Comparison of ENCODE assay signal across 8 mouse cellular contexts in genomic region chr16:32499430-32500037, GRCm38 (mm10). TPM values are rescaled to one million over a fixed set of nuclear protein-coding genes. Genes with fewer than 3 reads are reported as not detected.
DNase-seq lines count a peak whose midpoint lies in the region; ATAC-seq and TF ChIP-seq lines count a peak whose summit lies in the region.

No protein-coding gene starts in this region.

- H3K4me3 ChIP-seq in G1E (ENCODE audit: low read depth, low read length) = no peak overlapping the region
- H3K4me3 ChIP-seq in forebrain, postnatal 0 days (ENCODE audit: low read depth, low read length) = peak overlapping the region; percentile 27

- no peaks in the 10 kb centered on the region for H3K9me3 ChIP-seq in G1E (replicated peaks)
- no peaks in the 10 kb centered on the region for H3K9me3 ChIP-seq in forebrain, postnatal 0 days (ENCODE audit: low read length)

- TF ChIP-seq CTCF in G1E (IDR thresholded peaks at IDR 0.05; ENCODE audit: low read depth, low read length) = peak; percentile 96
- peak; percentile 95 for TF ChIP-seq CTCF in forebrain, postnatal 0 days (IDR thresholded peaks at IDR 0.05; ENCODE audit: low read depth)

- H3K36me3 ChIP-seq in G1E (replicated peaks) = no peaks in the 10 kb centered on the region
- H3K36me3 ChIP-seq in forebrain, postnatal 0 days (ENCODE audit: insufficient read depth) = no peaks in the 10 kb centered on the region

- 8% methylated on average over 22 of the region's 22 CpGs for WGBS in forebrain, postnatal 0 days

- H3K27ac ChIP-seq in forebrain, postnatal 0 days (ENCODE audit: low read depth, low read length) = peak overlapping the region; percentile 46; the same call in 1 of the 2 replicates

- peak overlapping the region; percentile 57 for H3K9ac ChIP-seq in forebrain, postnatal 0 days

- peaks cover 14% of the 10 kb centered on the region for H3K27me3 ChIP-seq in G1E (ENCODE audit: insufficient read depth, low read length)
- no peaks in the 10 kb centered on the region for H3K27me3 ChIP-seq in forebrain, postnatal 0 days (ENCODE audit: insufficient read depth, low read length)

- DNase-seq in G1E (ENCODE audit: low spot score) = peak; percentile 67
- peak; percentile 89 to 93 for DNase-seq in cerebellum, adult 18-20 months
- DNase-seq in forebrain, postnatal 0 days = peak; percentile 90
- DNase-seq in layer of hippocampus, postnatal 10 days (ENCODE audit: low spot score in 2 of 2) = peak; percentile 91 to 92
- peak; percentile 88 for DNase-seq in lung, postnatal 10 days
- DNase-seq in retina, adult 2 months (ENCODE audit: low read depth, low spot score) = peak; percentile 60
- DNase-seq in thymus, postnatal 25 days = peak; percentile 88

- peak overlapping the region; percentile 54 for H3K4me2 ChIP-seq in forebrain, postnatal 0 days (ENCODE audit: low read depth)

- peaks cover 33% of the 10 kb centered on the region for H3K4me1 ChIP-seq in G1E (ENCODE audit: insufficient read depth, low read depth, low read length)
- H3K4me1 ChIP-seq in forebrain, postnatal 0 days (ENCODE audit: insufficient read depth) = no peaks in the 10 kb centered on the region

- ATAC-seq in G1E (ENCODE audit: extremely low read depth, insufficient number of reproducible peaks, low FRiP score, poor library complexity, severe bottlenecking) = peak; percentile 34; the same call in 1 of the 2 replicates
- peak; percentile 95 for ATAC-seq in forebrain, postnatal 0 days
- peak; percentile 87 to 89 for ATAC-seq in hematopoietic stem cell, adult 5-6 weeks (replicated peaks in 1 of 2; ENCODE audit: insufficient read depth in 1 of 2, low FRiP score in 2 of 2, low TSS enrichment in 1 of 2, low read depth in 1 of 2, poor library complexity in 2 of 2, severe bottlenecking in 2 of 2)

RNA-seq across cellular contexts. Expression of gene Zdhhc19, which starts 3.5 kb away (rescaled TPM):
- total RNA-seq in G1E (2014; fragmentation: Nextera tagmentation) (not detected in 2 replicates), G1E (2017) (0.23 TPM in 1 of 2 replicates, not detected in the other)
- polyA plus RNA-seq in G1E (2012) = not detected in 2 replicates
- total RNA-seq in forebrain, postnatal 0 days (2014; rRNA removed) = not detected in 2 replicates
- polyA plus RNA-seq in forebrain, postnatal 0 days (2015; fragmentation: Nextera tagmentation; extraction: Ambion mirVana) = 0.24 TPM in 1 of 2 replicates, not detected in the other
- total RNA-seq in hematopoietic stem cell, adult 5-6 weeks (2017) = not detected in 2 replicates
- not detected for total RNA-seq in layer of hippocampus, postnatal 10 days (2021)

RNA-seq across cellular contexts. Expression of gene Slc51a, which starts 11.9 kb away (rescaled TPM):
- total RNA-seq in G1E (2014; fragmentation: Nextera tagmentation) (not detected in 2 replicates), G1E (2017) (1.3 and 2.0 TPM in 2 replicates)
- 0.02 TPM in 1 of 2 replicates, not detected in the other for polyA plus RNA-seq in G1E (2012)
- not detected in 2 replicates for total RNA-seq in forebrain, postnatal 0 days (2014; rRNA removed)
- polyA plus RNA-seq in forebrain, postnatal 0 days (2015; fragmentation: Nextera tagmentation; extraction: Ambion mirVana) = 0.13 and 0.25 TPM in 2 replicates
- total RNA-seq in hematopoietic stem cell, adult 5-6 weeks (2017) = 0.25 TPM in 1 of 2 replicates, not detected in the other
- total RNA-seq in layer of hippocampus, postnatal 10 days (2021) = not detected

Comparison
In these comparisons a context has a peak if more than half of its experiments do, and no peak if none do; other contexts are left out.
1. ATAC-seq: peak in every context shown above with its lines; median percentile 95 in forebrain, postnatal 0 days; 88 in hematopoietic stem cell, adult 5-6 weeks; 34 in G1E.